Mouse (Mus musculus): ENCODE measurements around the gene 4930539E08Rik. TPM values are rescaled to one million over a fixed set of nuclear protein-coding genes. Genes with fewer than 3 reads are reported as not detected.

4930539E08Rik gene
- polyA plus RNA-seq, 1 experiment from 2014 or later: 0.12 TPM

GRCm38 (mm10) chr17:28883941-28884516 lies 31.1 kb downstream of the 4930539E08Rik start:
- H3K36me3 ChIP-seq: no peaks in the 10 kb centered on the region
- no peak for ATAC-seq (ENCODE audit: borderline replicate concordance, extremely low read depth, low FRiP score, low TSS enrichment)
- H3K4me3 ChIP-seq: no peak overlapping the region
- WGBS: 68% methylated on average over 10 of the region's 10 CpGs
- H3K27ac ChIP-seq: no peak overlapping the region
- peaks cover 13% of the 10 kb centered on the region for H3K4me1 ChIP-seq
- peaks cover 7% of the 10 kb centered on the region for H3K27me3 ChIP-seq
- no peak overlapping the region for H3K4me2 ChIP-seq
- no peaks in the 10 kb centered on the region for H3K9me3 ChIP-seq
- no peak overlapping the region for H3K9ac ChIP-seq

- Histone ChIP-seq H3K4me3 (no peak overlapping the region), H3K4me1 (peaks cover 13% of the 10 kb centered on the region), H3K4me2 (peak overlapping the region; percentile 9; the same call in 1 of the 2 replicates), H3K9me3 (no peaks in the 10 kb centered on the region), H3K27ac (no peak overlapping the region), H3K27me3 (peaks cover 7% of the 10 kb centered on the region), H3K36me3 (no peaks in the 10 kb centered on the region), H3K9ac (no peak overlapping the region)
- 45% methylated on average over 8 of the region's 8 CpGs for WGBS
- no peak for ATAC-seq (ENCODE audit: borderline replicate concordance, extremely low read depth, low FRiP score, low TSS enrichment)
Observed at GRCm38 (mm10) chr17:28882810-28883209, 32.3 kb downstream of the 4930539E08Rik start.

GRCm38 (mm10) chr17:28882316-28882715 lies 32.8 kb downstream of the 4930539E08Rik start:
- H3K9me3 ChIP-seq: no peaks in the 10 kb centered on the region
- no peaks in the 10 kb centered on the region for H3K36me3 ChIP-seq
- peak overlapping the region; percentile 9; the same call in 1 of the 2 replicates for H3K4me2 ChIP-seq
- no peak overlapping the region for H3K27ac ChIP-seq
- H3K9ac ChIP-seq: no peak overlapping the region
- WGBS: 3% methylated on average over 12 of the region's 12 CpGs
- H3K4me3 ChIP-seq: no peak overlapping the region
- no peak for ATAC-seq (ENCODE audit: borderline replicate concordance, extremely low read depth, low FRiP score, low TSS enrichment)
- H3K4me1 ChIP-seq: peaks cover 13% of the 10 kb centered on the region
- H3K27me3 ChIP-seq: peaks cover 7% of the 10 kb centered on the region

- H3K9me3 ChIP-seq: no peaks in the 10 kb centered on the region
- 5% methylated on average over 18 of the region's 18 CpGs for WGBS
- no peak overlapping the region for H3K9ac ChIP-seq
- no peaks in the 10 kb centered on the region for H3K36me3 ChIP-seq
- H3K4me1 ChIP-seq: peaks cover 25% of the 10 kb centered on the region
- H3K27ac ChIP-seq: no peak overlapping the region
- H3K4me2 ChIP-seq: peak overlapping the region; percentile 36; the same call in 1 of the 2 replicates
- ATAC-seq (ENCODE audit: borderline replicate concordance, extremely low read depth, low FRiP score, low TSS enrichment): no peak
- peaks cover 7% of the 10 kb centered on the region for H3K27me3 ChIP-seq
- no peak overlapping the region for H3K4me3 ChIP-seq
Observed at GRCm38 (mm10) chr17:28879931-28880391, 35.2 kb downstream of the 4930539E08Rik start.

- no peak for ATAC-seq (ENCODE audit: borderline replicate concordance, extremely low read depth, low FRiP score, low TSS enrichment)
- 22% methylated on average over 19 of the region's 19 CpGs for WGBS
- no peak overlapping the region for H3K4me3 ChIP-seq
- no peak overlapping the region for H3K27ac ChIP-seq
- H3K9ac ChIP-seq: no peak overlapping the region
- H3K36me3 ChIP-seq: no peaks in the 10 kb centered on the region
- H3K9me3 ChIP-seq: no peaks in the 10 kb centered on the region
- H3K4me1 ChIP-seq: peaks cover 20% of the 10 kb centered on the region
- peaks cover 7% of the 10 kb centered on the region for H3K27me3 ChIP-seq
- 0 out of 2 replicates have a peak overlapping the region, but pooled peaks have one; percentile 24 for H3K4me2 ChIP-seq
Observed at GRCm38 (mm10) chr17:28876821-28877220, 38.3 kb downstream of the 4930539E08Rik start.

- ATAC-seq (ENCODE audit: borderline replicate concordance, extremely low read depth, low FRiP score, low TSS enrichment): no peak
- Histone ChIP-seq H3K27ac (no peak overlapping the region), H3K36me3 (no peaks in the 10 kb centered on the region), H3K27me3 (peaks cover 4% of the 10 kb centered on the region), H3K4me1 (peaks cover 20% of the 10 kb centered on the region), H3K4me3 (no peak overlapping the region), H3K4me2 (no peak overlapping the region), H3K9me3 (no peaks in the 10 kb centered on the region), H3K9ac (no peak overlapping the region)
- 63% methylated on average over 5 of the region's 5 CpGs for WGBS
Observed at GRCm38 (mm10) chr17:28876331-28876730, 38.8 kb downstream of the 4930539E08Rik start.

GRCm38 (mm10) chr17:28875316-28875715 lies 39.8 kb downstream of the 4930539E08Rik start:
- H3K9ac ChIP-seq: no peak overlapping the region
- peak overlapping the region; percentile 6; the same call in 1 of the 2 replicates for H3K4me2 ChIP-seq
- H3K9me3 ChIP-seq: no peaks in the 10 kb centered on the region
- ATAC-seq (ENCODE audit: borderline replicate concordance, extremely low read depth, low FRiP score, low TSS enrichment): peak; percentile 74; the same call in 1 of the 2 replicates
- no peak overlapping the region for H3K27ac ChIP-seq
- H3K4me3 ChIP-seq: no peak overlapping the region
- H3K4me1 ChIP-seq: peaks cover 19% of the 10 kb centered on the region
- H3K36me3 ChIP-seq: no peaks in the 10 kb centered on the region
- H3K27me3 ChIP-seq: no peaks in the 10 kb centered on the region; the same call in 1 of the 2 replicates
- 34% methylated on average over 8 of the region's 8 CpGs for WGBS

GRCm38 (mm10) chr17:28874825-28875224 lies 40.3 kb downstream of the 4930539E08Rik start:
- Histone ChIP-seq H3K4me1 (peaks cover 15% of the 10 kb centered on the region), H3K9me3 (no peaks in the 10 kb centered on the region), H3K36me3 (no peaks in the 10 kb centered on the region), H3K4me3 (no peak overlapping the region), H3K27ac (no peak overlapping the region), H3K27me3 (no peaks in the 10 kb centered on the region), H3K4me2 (peak overlapping the region; percentile 6; the same call in 1 of the 2 replicates), H3K9ac (no peak overlapping the region)
- WGBS: 41% methylated on average over 7 of the region's 7 CpGs
- no peak for ATAC-seq (ENCODE audit: borderline replicate concordance, extremely low read depth, low FRiP score, low TSS enrichment)

- H3K27me3 ChIP-seq: no peaks in the 10 kb centered on the region
- H3K4me2 ChIP-seq: no peak overlapping the region
- no peak overlapping the region for H3K9ac ChIP-seq
- no peaks in the 10 kb centered on the region for H3K36me3 ChIP-seq
- H3K27ac ChIP-seq: no peak overlapping the region
- peaks cover 14% of the 10 kb centered on the region for H3K4me1 ChIP-seq
- 75% methylated on average over 4 of the region's 4 CpGs for WGBS
- no peak overlapping the region for H3K4me3 ChIP-seq
- H3K9me3 ChIP-seq: no peaks in the 10 kb centered on the region
- no peak for ATAC-seq (ENCODE audit: borderline replicate concordance, extremely low read depth, low FRiP score, low TSS enrichment)
Observed at GRCm38 (mm10) chr17:28874216-28874615, 40.9 kb downstream of the 4930539E08Rik start.

GRCm38 (mm10) chr17:28872322-28872721 lies 42.8 kb downstream of the 4930539E08Rik start:
- Histone ChIP-seq H3K27ac (no peak overlapping the region), H3K27me3 (no peaks in the 10 kb centered on the region), H3K9ac (no peak overlapping the region), H3K4me3 (no peak overlapping the region), H3K36me3 (no peaks in the 10 kb centered on the region), H3K4me2 (no peak overlapping the region), H3K9me3 (no peaks in the 10 kb centered on the region), H3K4me1 (peaks cover 14% of the 10 kb centered on the region)
- WGBS: 75% methylated on average over 7 of the region's 7 CpGs
- ATAC-seq (ENCODE audit: borderline replicate concordance, extremely low read depth, low FRiP score, low TSS enrichment): no peak

GRCm38 (mm10) chr17:28871831-28872230 lies 43.3 kb downstream of the 4930539E08Rik start:
- no peaks in the 10 kb centered on the region for H3K36me3 ChIP-seq
- H3K27ac ChIP-seq: no peak overlapping the region
- peaks cover 12% of the 10 kb centered on the region for H3K4me1 ChIP-seq
- no peak for ATAC-seq (ENCODE audit: borderline replicate concordance, extremely low read depth, low FRiP score, low TSS enrichment)
- H3K4me3 ChIP-seq: no peak overlapping the region
- WGBS: 57% methylated on average over 11 of the region's 11 CpGs
- H3K4me2 ChIP-seq: no peak overlapping the region
- H3K9me3 ChIP-seq: no peaks in the 10 kb centered on the region
- H3K27me3 ChIP-seq: no peaks in the 10 kb centered on the region
- H3K9ac ChIP-seq: no peak overlapping the region

GRCm38 (mm10) chr17:28870435-28870834 lies 44.7 kb downstream of the 4930539E08Rik start:
- Histone ChIP-seq H3K27me3 (no peaks in the 10 kb centered on the region), H3K4me2 (no peak overlapping the region), H3K4me3 (no peak overlapping the region), H3K4me1 (peaks cover 7% of the 10 kb centered on the region), H3K9me3 (no peaks in the 10 kb centered on the region), H3K27ac (no peak overlapping the region), H3K9ac (no peak overlapping the region), H3K36me3 (no peaks in the 10 kb centered on the region)
- ATAC-seq (ENCODE audit: borderline replicate concordance, extremely low read depth, low FRiP score, low TSS enrichment): no peak
- 74% methylated on average over 5 of the region's 5 CpGs for WGBS
